Mouse (Mus musculus) kidney, postnatal 0 days (tissue): ENCODE measurements around the gene Cyp26a1. TPM values are rescaled to one million over a fixed set of nuclear protein-coding genes. Genes with fewer than 3 reads are reported as not detected.

Source experiments
- ATAC-seq: fragments of 200-750 bp; cut with Nextera tagmentation; replicated peaks from 2 replicates; pipeline ENCODE4 v1.8.0; 2017; ENCODE audit warnings: low read depth, moderate number of reproducible peaks, moderate TSS enrichment, moderate library complexity; ENCODE audit not compliant: low FRiP score
- DNase-seq: peaks from one replicate; pipeline ENCODE4 v3.0.0-alpha.2; 2016; ENCODE audit warnings: low spot score
- H3K27ac ChIP-seq: fragments of 300-500 bp; sonication (generic); 2 replicates; pipeline ENCODE4 v1.5.1; 2014; ENCODE audit warnings: mild to moderate bottlenecking
- H3K27me3 ChIP-seq: fragments of 300-500 bp; sonication (generic); 2 replicates; pipeline ENCODE4 v1.6.1; 2014; ENCODE audit warnings: low read length, mixed read lengths; ENCODE audit not compliant: insufficient read depth
- H3K36me3 ChIP-seq: fragments of 300-500 bp; sonication (generic); 2 replicates; pipeline ENCODE4 v1.6.1; 2014; ENCODE audit warnings: low read length, mixed read lengths; ENCODE audit not compliant: insufficient read depth
- H3K4me1 ChIP-seq: fragments of 300-500 bp; sonication (generic); replicated peaks from 2 replicates; pipeline ENCODE4 v1.6.1; 2014; ENCODE audit warnings: antibody characterized with exemption, low read length, mixed read lengths; ENCODE audit not compliant: insufficient read depth
- H3K4me2 ChIP-seq: fragments of 300-500 bp; sonication (generic); 2 replicates; pipeline ENCODE4 v1.6.1; 2014; ENCODE audit warnings: mild to moderate bottlenecking, low read length, moderate library complexity, mixed read lengths
- H3K4me3 ChIP-seq: fragments of 300-500 bp; sonication (generic); replicated peaks from 2 replicates; pipeline ENCODE4 v1.5.1; 2014; ENCODE audit warnings: low read depth, low read length
- H3K9ac ChIP-seq: fragments of 300-500 bp; sonication (generic); 2 replicates; pipeline ENCODE4 v1.6.1; 2014; ENCODE audit warnings: low read depth, low read length
- H3K9me3 ChIP-seq: fragments of 300-500 bp; sonication (generic); replicated peaks from 2 replicates; pipeline ENCODE4 v1.6.1; 2016; ENCODE audit warnings: low read length, inconsistent platforms, mixed read lengths
- CTCF ChIP-seq: IDR thresholded peaks from 2 replicates; pipeline ENCODE4 v1.5.1; 2016; ENCODE audit warnings: antibody characterized with exemption, low read depth, mild to moderate bottlenecking, moderate library complexity
- WGBS: fragments of 180-500 bp; shearing (Covaris S2); extraction: QIAGEN DNeasy Blood & Tissue Kit; methylation state at CpG from one replicate; pipeline ENCODE4 v1.1.7; 2014; 5-methylcytosine and 5-hydroxymethylcytosine counted together
- polyA plus RNA-seq: library from polyadenylated mRNA; unstranded; fragments of >200 nt; fragmentation: Nextera tagmentation; extraction: Ambion mirVana; gene quantifications from 2 replicates; pipeline ENCODE4 v1.2.1, GENCODE M21; 2015

Gene Cyp26a1
- polyA plus RNA-seq, 1 experiment from 2014 or later = 2.6 TPM

DNA sequence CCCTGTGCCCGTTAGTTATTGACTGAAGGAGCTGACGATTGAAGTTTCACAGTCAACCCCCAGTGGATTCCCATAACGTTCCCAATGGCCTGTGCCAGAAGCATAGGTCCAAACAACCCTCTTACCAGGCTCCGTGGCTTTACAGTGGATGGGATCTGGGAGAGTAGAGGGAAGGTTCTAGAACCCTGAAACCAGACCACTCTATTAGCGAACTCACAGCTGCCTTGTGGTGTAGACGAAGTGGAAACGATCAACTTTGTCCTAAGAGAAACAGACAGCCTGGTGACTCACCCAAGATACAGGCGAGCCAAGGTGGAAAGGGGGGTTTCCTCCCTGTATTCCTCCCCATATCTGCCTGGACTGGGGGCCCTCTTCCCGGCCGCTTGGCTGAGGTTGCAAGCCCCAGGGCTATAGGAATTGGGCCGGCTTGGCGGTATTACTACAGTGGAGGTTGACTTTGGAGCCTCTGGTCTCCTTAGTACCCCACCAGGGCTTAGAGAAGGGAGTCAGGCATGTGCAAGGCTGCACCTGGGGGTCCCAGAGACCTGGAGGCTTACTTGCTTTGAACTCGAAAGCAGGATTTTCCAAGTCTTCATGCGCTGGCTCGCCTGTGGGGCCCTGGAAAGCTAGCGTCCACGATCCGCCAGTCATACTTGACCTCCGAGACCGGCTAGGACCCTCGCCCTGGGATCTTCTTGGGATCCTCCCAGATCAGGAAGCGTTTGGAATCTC is 829 bp upstream of the Cyp26a1 start:
- H3K4me1 ChIP-seq = peaks cover 21% of the 10 kb centered on the region; the same call in 1 of the 2 replicates
- no peak for DNase-seq
- 2% methylated on average over 22 of the region's 22 CpGs for WGBS

DNA sequence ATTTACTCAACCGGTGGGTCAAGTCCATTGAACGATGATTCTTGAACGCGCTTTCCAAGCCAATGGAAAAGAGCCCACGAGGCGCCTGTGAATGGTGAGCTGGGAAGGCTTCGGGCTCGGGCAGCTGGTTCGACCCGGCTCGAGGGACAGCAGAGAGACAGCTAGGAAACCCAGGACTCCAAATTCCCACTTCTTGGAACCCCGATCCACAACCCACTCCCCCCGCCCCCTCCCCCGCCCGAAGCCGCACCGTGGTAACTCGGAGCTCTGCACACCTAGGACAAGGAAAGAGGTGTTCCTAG is 312 bp upstream of the Cyp26a1 start:
- TF ChIP-seq CTCF = no peak
- DNase-seq = no peak
- 3% methylated on average over 18 of the region's 18 CpGs for WGBS
- Histone ChIP-seq H3K4me1 (peaks cover 21% of the 10 kb centered on the region; the same call in 1 of the 2 replicates), H3K27me3 (peaks cover 100% of the 10 kb centered on the region), H3K9me3 (no peaks in the 10 kb centered on the region), H3K4me2 (peak overlapping the region; percentile 60), H3K36me3 (no peaks in the 10 kb centered on the region), H3K9ac (no peak overlapping the region), H3K4me3 (peak overlapping the region; percentile 35), H3K27ac (no peak overlapping the region)
- no peak for ATAC-seq

More for the DNA sequence above, 829 bp upstream of the Cyp26a1 start:
- no peak for TF ChIP-seq CTCF
- ATAC-seq = no peak
- no peaks in the 10 kb centered on the region for H3K36me3 ChIP-seq
- H3K4me2 ChIP-seq = peak overlapping the region; percentile 60
- no peaks in the 10 kb centered on the region for H3K9me3 ChIP-seq
- peaks cover 100% of the 10 kb centered on the region for H3K27me3 ChIP-seq
- H3K4me3 ChIP-seq = peak overlapping the region; percentile 35
- no peak overlapping the region for H3K9ac ChIP-seq
- no peak overlapping the region for H3K27ac ChIP-seq

DNA sequence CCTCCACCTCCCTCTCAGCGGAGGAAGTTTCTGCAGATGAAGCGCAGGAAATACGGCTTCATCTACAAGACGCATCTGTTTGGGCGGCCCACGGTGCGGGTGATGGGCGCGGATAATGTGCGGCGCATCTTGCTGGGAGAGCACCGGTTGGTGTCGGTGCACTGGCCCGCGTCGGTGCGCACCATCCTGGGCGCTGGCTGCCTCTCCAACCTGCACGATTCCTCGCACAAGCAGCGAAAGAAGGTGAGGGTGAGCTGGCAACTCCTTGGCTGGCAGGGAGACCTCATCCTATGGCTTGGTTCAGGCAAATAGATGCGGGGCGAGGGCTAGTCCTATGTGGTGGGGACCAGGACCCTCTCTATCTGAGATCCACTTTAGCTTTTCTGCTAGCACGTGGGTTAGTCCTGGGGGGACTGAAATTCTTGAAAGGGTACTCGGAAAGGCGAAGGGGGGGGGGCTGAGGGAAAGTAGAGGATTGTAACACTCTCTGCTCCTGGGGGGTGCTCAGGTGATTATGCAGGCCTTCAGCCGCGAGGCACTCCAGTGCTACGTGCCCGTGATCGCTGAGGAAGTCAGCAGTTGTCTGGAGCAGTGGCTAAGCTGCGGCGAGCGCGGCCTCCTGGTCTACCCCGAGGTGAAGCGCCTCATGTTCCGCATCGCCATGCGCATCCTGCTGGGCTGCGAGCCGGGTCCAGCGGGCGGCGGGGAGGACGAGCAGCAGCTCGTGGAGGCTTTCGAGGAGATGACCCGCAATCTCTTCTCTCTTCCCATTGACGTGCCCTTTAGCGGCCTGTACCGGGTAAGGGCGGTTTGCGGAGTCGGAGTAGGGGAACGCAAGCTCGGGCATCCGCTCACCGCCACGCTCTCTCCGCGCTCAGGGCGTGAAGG is 919 bp downstream of the Cyp26a1 start:
- H3K36me3 ChIP-seq = no peaks in the 10 kb centered on the region
- no peak for TF ChIP-seq CTCF
- DNase-seq (no peak), ATAC-seq (no peak; the same call in 1 of the 2 replicates)
- H3K4me1 ChIP-seq = peaks cover 21% of the 10 kb centered on the region; the same call in 1 of the 2 replicates
- H3K27ac ChIP-seq = no peak overlapping the region
- under 1% methylated on average over 62 of the region's 63 CpGs for WGBS
- H3K9ac ChIP-seq = no peak overlapping the region
- H3K4me3 ChIP-seq = peak overlapping the region; percentile 35
- H3K9me3 ChIP-seq = no peaks in the 10 kb centered on the region
- H3K27me3 ChIP-seq = peaks cover 90% of the 10 kb centered on the region
- peak overlapping the region; percentile 60 for H3K4me2 ChIP-seq

GRCm38 (mm10) chr19:37699711-37700110 is 2.1 kb downstream of the Cyp26a1 start:
- WGBS = 16% methylated on average over 9 of the region's 9 CpGs
- H3K27ac ChIP-seq = no peak overlapping the region
- H3K9ac ChIP-seq = no peak overlapping the region
- peaks cover 78% of the 10 kb centered on the region for H3K27me3 ChIP-seq
- H3K4me1 ChIP-seq = peaks cover 21% of the 10 kb centered on the region; the same call in 1 of the 2 replicates
- H3K4me2 ChIP-seq = no peak overlapping the region
- H3K36me3 ChIP-seq = no peaks in the 10 kb centered on the region
- no peak for DNase-seq
- no peak overlapping the region for H3K4me3 ChIP-seq
- no peaks in the 10 kb centered on the region for H3K9me3 ChIP-seq
- no peak for TF ChIP-seq CTCF
- ATAC-seq = no peak

GRCm38 (mm10) chr19:37702377-37703076 is 4.9 kb downstream of the Cyp26a1 start:
- H3K4me2 ChIP-seq = no peak overlapping the region
- DNase-seq (no peak), ATAC-seq (no peak)
- H3K27me3 ChIP-seq = peaks cover 50% of the 10 kb centered on the region
- H3K9ac ChIP-seq = no peak overlapping the region
- no peaks in the 10 kb centered on the region for H3K36me3 ChIP-seq
- H3K4me3 ChIP-seq = no peak overlapping the region
- no peak for TF ChIP-seq CTCF
- H3K4me1 ChIP-seq = peaks cover 7% of the 10 kb centered on the region; the same call in 1 of the 2 replicates
- 57% methylated on average over 21 of the region's 21 CpGs for WGBS
- no peak overlapping the region for H3K27ac ChIP-seq
- H3K9me3 ChIP-seq = no peaks in the 10 kb centered on the region

DNA sequence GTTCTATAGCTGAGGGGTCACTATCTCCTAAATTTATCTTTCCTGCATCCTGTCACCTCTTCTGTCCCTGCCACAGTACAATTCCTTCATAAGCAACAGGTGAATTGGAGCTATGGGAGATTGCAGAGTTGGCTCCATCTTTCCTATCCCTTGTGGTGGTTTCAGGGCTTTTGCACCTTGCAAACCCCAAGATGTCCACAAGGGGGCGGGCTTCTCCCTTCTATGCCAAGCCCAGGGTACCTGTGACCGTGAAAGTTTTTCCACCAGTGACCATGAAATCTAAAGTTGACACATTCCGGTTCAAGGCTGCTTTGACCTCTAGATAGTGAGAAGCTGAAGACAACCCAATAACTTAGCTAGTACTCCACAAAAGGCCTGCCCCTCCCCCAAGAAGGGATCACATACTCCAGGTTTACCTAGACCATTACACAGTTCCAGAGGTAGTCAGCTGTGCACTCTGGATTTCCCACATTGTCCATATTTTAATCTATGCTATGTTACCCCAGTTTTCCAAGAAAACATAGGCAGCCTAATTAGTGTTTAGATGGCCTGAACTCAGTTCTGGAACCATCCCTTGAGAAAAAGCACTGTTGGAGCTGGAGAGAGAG is 6.4 kb downstream of the Cyp26a1 start:
- no peaks in the 10 kb centered on the region for H3K36me3 ChIP-seq
- 2% methylated on average over 3 of the region's 3 CpGs for WGBS
- peaks cover 35% of the 10 kb centered on the region for H3K27me3 ChIP-seq
- no peaks in the 10 kb centered on the region for H3K4me1 ChIP-seq
- no peak overlapping the region for H3K9ac ChIP-seq
- peak; percentile 96 for TF ChIP-seq CTCF
- no peak overlapping the region for H3K27ac ChIP-seq
- H3K9me3 ChIP-seq = no peaks in the 10 kb centered on the region
- H3K4me3 ChIP-seq = no peak overlapping the region
- H3K4me2 ChIP-seq = no peak overlapping the region
- ATAC-seq (peak; percentile 52), DNase-seq (peak; percentile 75)
